Mouse (Mus musculus) bone marrow, adult 2 months (tissue): ENCODE results near the gene Pnpla6. TPM values are rescaled to one million over a fixed set of nuclear protein-coding genes. Genes with fewer than 3 reads are reported as not detected.

Experiments used
- H3K27ac ChIP-seq: fragments of 200-500 bp; 2 replicates; pipeline ENCODE4 v1.5.1; 2012; ENCODE audit warnings: low read depth, mild to moderate bottlenecking, control low read depth, inconsistent platforms, low read length; ENCODE audit not compliant: control insufficient read depth, poor library complexity, insufficient read depth
- H3K4me1 ChIP-seq: fragments of 200-500 bp; 2 replicates; pipeline ENCODE4 v1.6.1; 2011; ENCODE audit warnings: low read length; ENCODE audit not compliant: control insufficient read depth, insufficient read depth
- H3K4me3 ChIP-seq: fragments of 200-500 bp; replicated peaks from 2 replicates; pipeline ENCODE3; 2011; ENCODE audit warnings: mild to moderate bottlenecking, low read depth, low read length, control low read depth; ENCODE audit not compliant: control insufficient read depth
- CTCF ChIP-seq: fragments of 200-500 bp; IDR thresholded peaks from 2 replicates; pipeline ENCODE4 v1.5.1; 2011; ENCODE audit warnings: low read length, control low read depth; ENCODE audit not compliant: control insufficient read depth, insufficient read depth
- POLR2A ChIP-seq: fragments of 200-500 bp; IDR thresholded peaks from 2 replicates; pipeline ENCODE4 v1.6.1; 2011; ENCODE audit warnings: low read depth, mild to moderate bottlenecking, control low read depth, low read length, borderline replicate concordance; ENCODE audit not compliant: control insufficient read depth
- WGBS: fragments of 180-500 bp; shearing (Covaris S2); methylation state at CpG from one replicate; pipeline ENCODE4 v1.1.7; 2018; 5-methylcytosine and 5-hydroxymethylcytosine counted together
- polyA plus RNA-seq: library from polyadenylated mRNA; stranded (reverse); fragments of >200 nt; gene quantifications from 2 replicates; pipeline ENCODE4 v1.2.4, GENCODE M21; 2011; ENCODE audit warnings: low replicate concordance; ENCODE audit not compliant: missing spikeins, insufficient read depth, insufficient read length

The Pnpla6 gene
- polyA plus RNA-seq, 1 experiment = 52.7 TPM

DNA sequence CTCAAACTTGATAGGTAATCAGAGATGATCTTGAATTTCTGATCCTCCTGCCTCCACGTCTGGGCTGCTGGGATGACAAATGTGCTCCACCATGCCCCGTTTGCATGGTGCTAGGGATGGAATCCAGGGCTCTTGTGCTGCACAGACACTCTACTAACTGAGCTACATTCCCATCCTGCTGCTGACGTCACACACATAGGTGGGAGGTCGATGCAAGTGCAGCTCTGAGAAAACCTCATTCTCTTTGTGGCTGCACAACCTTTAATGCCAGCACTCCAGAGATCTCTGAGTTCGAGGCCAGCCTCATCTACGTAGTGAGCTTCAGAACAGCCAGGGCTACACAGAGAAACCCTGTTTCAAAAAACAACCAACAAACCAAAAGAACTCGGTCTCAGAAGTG is 24.0 kb downstream of the Pnpla6 start:
- TF ChIP-seq CTCF (no peak), POLR2A (no peak)
- no peaks in the 10 kb centered on the region for H3K4me1 ChIP-seq
- 85% methylated on average over 7 of the region's 7 CpGs for WGBS
- H3K27ac ChIP-seq = no peak overlapping the region
- no peak overlapping the region for H3K4me3 ChIP-seq

DNA sequence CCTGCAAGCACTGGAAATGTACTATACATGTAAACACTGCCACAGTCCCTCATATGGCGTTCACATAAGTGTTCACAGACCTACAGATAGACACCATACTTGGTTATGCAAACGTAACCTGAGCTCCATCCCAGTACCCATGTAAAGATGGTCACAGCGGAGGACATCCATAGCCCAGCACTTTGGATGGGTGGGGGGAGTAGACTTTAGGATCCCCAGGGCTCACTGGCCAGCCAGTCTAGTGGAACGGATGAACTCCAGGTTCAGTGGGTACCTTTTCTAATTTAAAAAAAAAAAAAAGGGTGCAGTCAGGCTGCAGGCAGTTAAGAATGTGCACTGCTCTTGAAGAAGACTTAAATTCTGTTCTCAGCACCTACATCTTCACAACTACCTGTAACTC is 24.9 kb downstream of the Pnpla6 start:
- whole genome bisulfite sequencing = 90% methylated on average over 4 of the region's 4 CpGs
- no peak overlapping the region for H3K27ac ChIP-seq
- TF ChIP-seq CTCF = no peak
- no peak for TF ChIP-seq POLR2A
- H3K4me1 ChIP-seq = no peaks in the 10 kb centered on the region
- no peak overlapping the region for H3K4me3 ChIP-seq

DNA sequence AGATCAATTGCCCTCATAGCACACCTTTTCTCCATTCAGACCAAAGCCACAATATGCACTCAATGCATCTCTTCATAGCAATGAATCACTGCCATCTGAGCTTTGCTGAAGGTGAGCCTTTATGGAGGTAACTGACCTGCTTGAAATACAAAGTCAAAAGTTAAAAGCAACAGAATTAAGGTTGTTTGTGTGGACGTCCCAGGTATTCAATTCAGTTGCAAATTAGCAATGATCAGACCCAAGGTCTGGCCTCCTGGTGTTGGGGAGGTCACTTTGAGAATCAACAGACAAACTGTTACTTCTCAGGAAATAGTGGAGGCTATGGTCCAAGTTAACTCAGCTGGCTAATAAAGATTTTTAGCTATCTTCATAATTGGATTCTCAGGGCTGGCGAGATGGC is 31.3 kb downstream of the Pnpla6 start:
- no peak for TF ChIP-seq CTCF
- no peak for TF ChIP-seq POLR2A
- no peaks in the 10 kb centered on the region for H3K4me1 ChIP-seq
- no peak overlapping the region for H3K27ac ChIP-seq
- WGBS = 90% methylated on average over 2 of the region's 2 CpGs
- no peak overlapping the region for H3K4me3 ChIP-seq

DNA sequence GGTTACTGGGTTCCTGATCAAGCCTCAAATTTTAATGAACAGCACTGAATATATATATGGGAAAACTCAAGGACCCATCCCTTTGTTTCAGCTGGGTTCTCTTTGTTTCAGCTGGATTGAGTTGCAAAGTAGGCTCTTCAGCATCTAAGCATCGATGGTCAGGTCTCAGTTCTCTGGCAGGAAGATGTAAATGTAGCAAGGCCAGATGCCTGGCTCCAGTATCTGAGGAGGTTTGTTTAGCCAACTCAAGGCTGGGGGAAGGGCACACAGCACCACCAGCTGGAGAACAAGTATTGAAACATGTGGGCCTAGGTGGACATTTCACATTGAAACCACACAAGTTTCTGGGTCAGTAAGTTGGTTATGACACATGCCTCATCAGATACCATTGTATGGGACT is 37.1 kb downstream of the Pnpla6 start:
- Histone ChIP-seq H3K27ac (no peak overlapping the region), H3K4me1 (no peaks in the 10 kb centered on the region; the same call in 1 of the 2 replicates), H3K4me3 (no peak overlapping the region)
- TF ChIP-seq POLR2A = no peak
- TF ChIP-seq CTCF = no peak
- 98% methylated on average over 1 of the region's 1 CpGs for WGBS

DNA sequence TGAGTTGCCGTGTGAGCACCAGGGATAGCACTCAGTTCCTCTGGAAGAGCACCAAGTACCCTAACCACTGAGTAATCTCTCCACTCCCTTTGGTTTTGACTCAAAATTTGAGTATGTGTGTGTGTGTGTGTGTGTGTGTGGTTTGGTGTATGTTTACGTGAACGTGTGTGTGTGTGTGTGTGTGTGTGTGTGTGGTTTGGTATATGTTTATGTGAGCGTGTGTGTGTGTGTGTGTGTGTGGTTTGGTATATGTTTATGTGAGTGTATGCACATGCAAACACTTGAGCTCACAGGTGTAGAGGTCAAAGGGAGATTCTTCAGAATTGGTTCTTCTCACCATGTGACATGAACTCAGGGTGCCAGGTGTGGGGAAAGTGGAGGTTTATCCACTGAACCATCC is 40.9 kb downstream of the Pnpla6 start:
- H3K27ac ChIP-seq = no peak overlapping the region
- H3K4me3 ChIP-seq = no peak overlapping the region
- no peak for TF ChIP-seq POLR2A
- no peak for TF ChIP-seq CTCF
- WGBS = 63% methylated on average over 4 of the region's 4 CpGs
- H3K4me1 ChIP-seq = no peaks in the 10 kb centered on the region; the same call in 1 of the 2 replicates

DNA sequence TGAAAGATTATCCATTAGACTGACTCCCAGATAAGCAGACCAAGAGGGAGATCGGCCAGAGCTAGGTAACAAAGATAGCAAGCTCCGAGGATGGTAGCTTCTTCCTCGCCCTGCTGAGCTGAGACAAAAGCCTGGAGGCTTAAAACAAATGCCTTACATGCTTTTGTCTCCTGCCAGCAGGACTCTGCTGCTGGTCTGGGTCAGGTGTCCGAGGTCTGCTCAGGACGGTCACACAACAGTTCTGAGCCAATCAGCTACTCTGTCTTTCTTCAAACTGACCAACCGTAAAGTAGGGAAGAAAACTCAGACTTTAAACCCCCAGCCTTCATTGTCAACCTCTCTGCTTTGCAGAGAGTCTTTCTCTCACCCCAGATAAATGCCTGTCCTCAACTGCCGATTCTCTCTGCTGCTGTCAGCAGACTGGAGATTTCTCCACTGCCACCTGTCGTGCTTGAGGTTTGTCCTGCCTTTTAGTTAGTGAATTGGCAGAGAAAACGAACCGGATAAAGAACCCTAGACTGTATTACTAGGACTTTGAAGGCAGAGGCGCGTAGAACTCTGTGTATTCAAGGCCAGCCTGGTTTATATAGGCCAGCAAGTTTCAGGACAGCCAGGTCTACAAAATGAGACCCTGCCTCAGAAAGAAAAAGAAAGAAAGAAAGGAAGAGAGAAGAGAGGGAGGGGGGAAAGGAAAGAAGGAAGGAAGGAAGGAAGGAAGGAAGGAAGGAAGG is 52.6 kb downstream of the Pnpla6 start, which contains the start of gene C330021F23Rik:
C330021F23Rik (plus strand) TSS at position 350 of the 731 bp plus-strand sequence.
- no peak within 1 kb of the TSS for H3K27ac ChIP-seq
- H3K4me1 ChIP-seq = no peaks in the 10 kb centered on the region
- TF ChIP-seq POLR2A = no peak
- H3K4me3 ChIP-seq = no peak within 1 kb of the TSS
- 52% methylated on average over 12 of the region's 12 CpGs for WGBS

DNA sequence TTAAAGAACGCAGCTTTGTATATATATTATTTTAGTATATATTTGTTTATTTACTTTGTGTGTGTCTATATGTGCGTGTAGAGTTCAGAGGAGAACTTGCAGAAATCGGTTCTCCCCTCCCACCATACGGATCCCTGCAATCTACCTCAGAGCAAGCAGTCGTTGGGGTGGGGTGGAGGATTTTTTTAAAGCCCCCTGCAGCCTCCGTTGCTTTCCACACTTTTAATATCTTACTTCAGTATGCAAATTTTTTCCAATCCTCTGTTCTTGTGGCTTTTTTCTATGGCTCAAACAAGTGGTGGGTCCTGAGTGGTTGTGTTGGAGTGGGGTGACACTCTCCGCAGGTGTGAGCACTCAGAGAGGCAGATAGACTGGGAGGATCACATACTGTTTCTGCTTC is 53.2 kb downstream of the Pnpla6 start:
- Histone ChIP-seq H3K27ac (no peak overlapping the region), H3K4me3 (no peak overlapping the region), H3K4me1 (no peaks in the 10 kb centered on the region)
- 41% methylated on average over 7 of the region's 7 CpGs for WGBS
- TF ChIP-seq POLR2A (no peak), CTCF (no peak)

DNA sequence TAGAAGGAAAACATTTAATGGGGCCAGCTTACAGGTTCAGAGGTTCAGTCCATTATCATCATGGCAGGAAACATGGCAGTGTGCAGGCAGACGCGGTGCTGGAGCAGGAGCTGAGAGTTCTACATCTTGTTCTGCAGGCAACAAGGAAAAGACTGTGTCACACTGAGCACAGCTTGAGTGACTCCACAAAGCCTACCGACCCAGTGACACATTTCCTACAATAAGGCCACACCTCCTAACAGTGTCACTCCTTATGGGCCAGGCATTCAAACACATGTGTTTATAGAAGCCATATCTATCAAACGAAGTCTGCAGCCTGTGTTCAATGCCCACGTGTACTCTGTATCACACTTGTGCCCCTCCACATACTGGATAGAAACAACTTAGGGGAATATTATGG is 54.6 kb downstream of the Pnpla6 start:
- Histone ChIP-seq H3K4me3 (no peak overlapping the region), H3K4me1 (no peaks in the 10 kb centered on the region), H3K27ac (no peak overlapping the region)
- WGBS = 71% methylated on average over 5 of the region's 5 CpGs
- no peak for TF ChIP-seq CTCF
- TF ChIP-seq POLR2A = no peak

DNA sequence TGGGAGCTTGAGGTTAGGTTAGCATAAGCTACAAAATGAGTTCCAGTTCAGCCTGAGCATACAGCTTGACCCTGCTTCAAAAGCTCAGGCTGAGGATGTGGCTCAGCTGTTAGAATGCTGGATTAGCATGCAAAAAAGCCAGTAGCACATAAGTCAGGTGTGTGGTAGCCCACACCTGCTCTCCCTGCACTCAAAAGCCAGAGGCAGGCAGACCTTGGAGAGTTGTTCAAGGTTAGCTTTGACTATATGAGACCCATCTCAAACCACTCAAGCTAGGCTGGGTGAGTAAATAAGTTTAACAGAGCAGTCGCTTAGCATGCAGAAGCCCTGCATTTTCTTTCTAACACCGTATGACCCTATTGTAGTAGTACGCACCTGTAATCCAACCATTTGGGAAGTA is 59.4 kb downstream of the Pnpla6 start:
- Histone ChIP-seq H3K4me1 (no peaks in the 10 kb centered on the region), H3K27ac (no peak overlapping the region), H3K4me3 (no peak overlapping the region)
- WGBS = 87% methylated on average over 3 of the region's 3 CpGs
- TF ChIP-seq POLR2A (no peak), CTCF (no peak)
